Mouse (Mus musculus) intestine, postnatal 0 days (tissue): ENCODE data around the gene Klf15. TPM values are rescaled to one million over a fixed set of nuclear protein-coding genes. Genes with fewer than 3 reads are reported as not detected.
A peak's percentile ranks its signal among the peaks of the same experiment; 100 is the strongest.

Experiments
- ATAC-seq: fragments of 200-750 bp; cut with Nextera tagmentation; 2 replicates; pipeline ENCODE4 v1.8.0; 2017; ENCODE audit warnings: mild to moderate bottlenecking, moderate TSS enrichment, moderate library complexity
- H3K27ac ChIP-seq: fragments of 300-500 bp; sonication (generic); 2 replicates; pipeline ENCODE4 v1.5.1; 2014; ENCODE audit warnings: mild to moderate bottlenecking, low read depth, low read length, moderate library complexity
- H3K27me3 ChIP-seq: fragments of 300-500 bp; sonication (generic); replicated peaks from 2 replicates; pipeline ENCODE4 v1.6.1; 2014; ENCODE audit warnings: low read length, mixed read lengths; ENCODE audit not compliant: control insufficient read depth, insufficient read depth
- H3K36me3 ChIP-seq: fragments of 300-500 bp; sonication (generic); 2 replicates; pipeline ENCODE4 v1.6.1; 2014; ENCODE audit warnings: mild to moderate bottlenecking, moderate library complexity; ENCODE audit not compliant: control insufficient read depth, insufficient read depth
- H3K4me1 ChIP-seq: fragments of 300-500 bp; sonication (generic); replicated peaks from 2 replicates; pipeline ENCODE4 v1.6.1; 2014; ENCODE audit warnings: antibody characterized with exemption, low read length, mixed read lengths; ENCODE audit not compliant: control insufficient read depth, insufficient read depth
- H3K4me2 ChIP-seq: fragments of 300-500 bp; sonication (generic); replicated peaks from 2 replicates; pipeline ENCODE4 v1.6.1; 2014; ENCODE audit warnings: low read depth, mild to moderate bottlenecking, moderate library complexity
- H3K4me3 ChIP-seq: fragments of 300-500 bp; sonication (generic); 2 replicates; pipeline ENCODE4 v1.5.1; 2014; ENCODE audit warnings: low read depth, low read length
- H3K9ac ChIP-seq: fragments of 300-500 bp; sonication (generic); 2 replicates; pipeline ENCODE4 v1.6.1; 2014; ENCODE audit warnings: mild to moderate bottlenecking, low read depth, low read length
- H3K9me3 ChIP-seq: fragments of 300-500 bp; sonication (generic); 2 replicates; pipeline ENCODE4 v1.6.1; 2016; ENCODE audit warnings: mixed run types; ENCODE audit not compliant: control insufficient read depth
- CTCF ChIP-seq: sonication (generic); IDR thresholded peaks from 2 replicates; pipeline ENCODE4 v1.5.1; 2016; ENCODE audit warnings: low read depth, mild to moderate bottlenecking, control low read depth, antibody characterized with exemption, moderate library complexity
- WGBS: fragments of 180-500 bp; shearing (Covaris S2); extraction: QIAGEN DNeasy Blood & Tissue Kit; methylation state at CpG from one replicate; pipeline ENCODE4 v1.1.7; 2014; 5-methylcytosine and 5-hydroxymethylcytosine counted together
- polyA plus RNA-seq: library from polyadenylated mRNA; unstranded; fragments of >200 nt; fragmentation: Nextera tagmentation; extraction: Ambion mirVana; gene quantifications from 2 replicates; pipeline ENCODE4 v1.2.1, GENCODE M21; 2015

Klf15 gene
- polyA plus RNA-seq, 1 experiment from 2014 or later = 0.86 TPM

GRCm38 (mm10) chr6:90466847-90467410 is 4.6 kb downstream of the Klf15 start:
- no peak for ATAC-seq
- Histone ChIP-seq H3K27me3 (peaks cover 8% of the 10 kb centered on the region), H3K4me3 (no peak overlapping the region), H3K4me1 (no peaks in the 10 kb centered on the region), H3K4me2 (no peak overlapping the region), H3K9ac (no peak overlapping the region), H3K27ac (no peak overlapping the region), H3K9me3 (no peaks in the 10 kb centered on the region), H3K36me3 (no peaks in the 10 kb centered on the region)
- 93% methylated on average over 12 of the region's 12 CpGs for WGBS
- 0 out of 2 replicates have a peak, but pooled peaks have one; percentile 4 for TF ChIP-seq CTCF

- TF ChIP-seq CTCF = no peak
- H3K4me3 ChIP-seq = no peak overlapping the region
- ATAC-seq = no peak
- H3K27me3 ChIP-seq = no peaks in the 10 kb centered on the region
- H3K4me2 ChIP-seq = no peak overlapping the region
- H3K27ac ChIP-seq = no peak overlapping the region
- no peak overlapping the region for H3K9ac ChIP-seq
- WGBS = 75% methylated on average over 1 of the region's 1 CpGs
- no peaks in the 10 kb centered on the region for H3K4me1 ChIP-seq
- no peaks in the 10 kb centered on the region for H3K9me3 ChIP-seq
- H3K36me3 ChIP-seq = no peaks in the 10 kb centered on the region
These were observed 5.8 kb downstream of the Klf15 start for GRCm38 (mm10) chr6:90468216-90468615.

DNA sequence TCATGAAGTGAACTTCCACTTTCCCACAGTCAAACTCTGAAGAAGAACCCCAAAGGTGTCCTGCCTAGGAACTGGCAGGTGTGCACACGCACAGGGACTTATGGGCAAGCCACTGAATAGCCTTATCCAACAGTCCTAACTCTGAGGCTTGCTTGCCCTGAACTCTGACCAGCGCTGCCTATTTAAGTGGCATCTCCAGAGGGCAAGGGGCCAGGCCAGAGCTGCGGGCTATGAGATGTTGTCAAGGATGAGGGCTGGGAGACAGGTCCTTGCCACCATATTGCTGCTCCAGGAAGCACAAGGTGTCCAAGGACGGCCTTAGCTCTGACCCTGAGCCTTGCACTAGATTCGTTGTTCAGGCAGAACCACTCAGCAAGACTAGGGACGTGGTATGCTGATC is 6.7 kb downstream of the Klf15 start:
- no peak overlapping the region for H3K27ac ChIP-seq
- H3K4me2 ChIP-seq = no peak overlapping the region
- H3K4me1 ChIP-seq = no peaks in the 10 kb centered on the region
- H3K4me3 ChIP-seq = no peak overlapping the region
- H3K27me3 ChIP-seq = no peaks in the 10 kb centered on the region
- H3K36me3 ChIP-seq = no peaks in the 10 kb centered on the region
- no peak for TF ChIP-seq CTCF
- no peaks in the 10 kb centered on the region for H3K9me3 ChIP-seq
- no peak for ATAC-seq
- 86% methylated on average over 6 of the region's 6 CpGs for WGBS
- H3K9ac ChIP-seq = no peak overlapping the region

GRCm38 (mm10) chr6:90470255-90470654 is 7.9 kb downstream of the Klf15 start:
- Histone ChIP-seq H3K4me3 (no peak overlapping the region), H3K9me3 (no peaks in the 10 kb centered on the region), H3K4me2 (no peak overlapping the region), H3K4me1 (no peaks in the 10 kb centered on the region), H3K36me3 (no peaks in the 10 kb centered on the region), H3K9ac (no peak overlapping the region), H3K27ac (no peak overlapping the region), H3K27me3 (no peaks in the 10 kb centered on the region)
- ATAC-seq = no peak
- no peak for TF ChIP-seq CTCF
- 92% methylated on average over 2 of the region's 2 CpGs for WGBS

GRCm38 (mm10) chr6:90470947-90471541 is 8.7 kb downstream of the Klf15 start:
- no peaks in the 10 kb centered on the region for H3K36me3 ChIP-seq
- H3K4me3 ChIP-seq = no peak overlapping the region
- H3K9me3 ChIP-seq = no peaks in the 10 kb centered on the region
- H3K9ac ChIP-seq = no peak overlapping the region
- TF ChIP-seq CTCF = no peak
- no peaks in the 10 kb centered on the region for H3K4me1 ChIP-seq
- no peaks in the 10 kb centered on the region for H3K27me3 ChIP-seq
- no peak overlapping the region; the same call in 1 of the 2 replicates for H3K27ac ChIP-seq
- ATAC-seq = no peak
- WGBS = 64% methylated on average over 12 of the region's 12 CpGs
- H3K4me2 ChIP-seq = no peak overlapping the region

DNA sequence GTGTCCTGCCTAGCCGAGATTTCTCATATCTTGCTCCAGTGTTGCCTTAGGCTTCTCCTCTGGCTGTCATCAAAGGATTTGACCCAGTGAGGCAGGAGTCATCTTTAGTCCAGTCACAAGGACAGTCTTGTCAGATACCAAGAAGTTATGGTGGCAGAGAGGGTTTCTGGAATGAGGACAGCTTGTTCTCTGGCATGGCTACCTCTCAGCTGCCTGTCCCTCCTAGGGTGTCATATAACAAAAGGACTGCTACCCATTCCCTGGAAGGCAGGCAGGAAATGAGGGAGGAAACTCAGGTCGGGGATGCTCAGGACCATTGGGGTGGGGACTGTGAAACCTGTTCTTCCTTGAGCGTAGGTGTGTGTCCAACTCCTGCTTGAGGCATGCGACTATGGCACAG is 9.7 kb downstream of the Klf15 start:
- no peak for TF ChIP-seq CTCF
- no peak overlapping the region for H3K4me2 ChIP-seq
- no peak overlapping the region for H3K27ac ChIP-seq
- H3K4me1 ChIP-seq = no peaks in the 10 kb centered on the region
- H3K36me3 ChIP-seq = no peaks in the 10 kb centered on the region
- 70% methylated on average over 4 of the region's 4 CpGs for WGBS
- no peak overlapping the region for H3K4me3 ChIP-seq
- no peak for ATAC-seq
- H3K9me3 ChIP-seq = no peaks in the 10 kb centered on the region
- no peak overlapping the region for H3K9ac ChIP-seq
- H3K27me3 ChIP-seq = no peaks in the 10 kb centered on the region
